Mouse (Mus musculus): ENCODE measurements around the gene Hist1h3e. TPM values are rescaled to one million over a fixed set of nuclear protein-coding genes. Genes with fewer than 3 reads are reported as not detected.
A peak's percentile ranks its signal among the peaks of the same experiment; 100 is the strongest.
"Not testable (repeated sequence)": the region's sequence is repeated elsewhere in the genome, so short reads cannot be mapped to it uniquely, and the experiment has no call there.

The Hist1h3e gene
- polyA plus RNA-seq, 1 experiment: 36.8 TPM

- TF ChIP-seq CTCF (IDR thresholded peaks at IDR 0.05; ENCODE audit: extremely low read depth, insufficient read depth, insufficient read length, insufficient replicate concordance) (no peak), POLR2A (IDR thresholded peaks at IDR 0.05; ENCODE audit: low read depth, low read length) (no peak)
- H3K27me3 ChIP-seq (ENCODE audit: control insufficient read depth, insufficient read depth, low read length): no peaks in the 10 kb centered on the region
- DNase-seq (ENCODE audit: low read depth in 1 of 2, low spot score in 2 of 2): no peak
- H3K4me3 ChIP-seq (ENCODE audit: extremely low read depth, insufficient read depth, insufficient read length): no peak overlapping the region
- WGBS: 83% methylated on average over 7 of the region's 7 CpGs
- no peak overlapping the region for H3K27ac ChIP-seq (ENCODE audit: insufficient read depth, low read length)
- H3K4me1 ChIP-seq (ENCODE audit: control insufficient read depth, insufficient read depth, insufficient read length): 0 out of 2 replicates have a peak, but pooled peaks cover 2% of the 10 kb centered on the region
- no peaks in the 10 kb centered on the region for H3K36me3 ChIP-seq (ENCODE audit: control insufficient read depth, insufficient read depth, low read length)
Measured at GRCm38 (mm10) chr13:23591206-23591605, 29.0 kb upstream of the Hist1h3e start.

DNA sequence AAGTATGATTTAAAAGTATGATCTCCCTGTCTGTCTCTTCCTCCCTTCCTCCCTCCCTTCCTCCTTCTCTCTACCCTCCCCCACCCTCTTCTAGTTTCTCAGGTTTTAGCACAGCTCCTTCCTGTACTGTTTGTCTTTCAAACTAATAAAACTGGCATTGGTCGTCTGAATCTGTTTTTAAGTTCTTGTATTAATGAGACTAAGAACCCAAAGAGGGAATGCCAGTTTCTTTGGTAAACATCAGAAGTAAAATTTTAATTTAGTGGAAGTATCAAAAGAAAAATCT, 24.7 kb upstream of the Hist1h3e start:
- H3K27me3 ChIP-seq (ENCODE audit: control insufficient read depth, insufficient read depth, low read length): no peaks in the 10 kb centered on the region
- H3K27ac ChIP-seq (ENCODE audit: insufficient read depth, low read length): no peak overlapping the region
- H3K36me3 ChIP-seq (ENCODE audit: control insufficient read depth, insufficient read depth, low read length): no peaks in the 10 kb centered on the region
- WGBS: 2% methylated on average over 1 of the region's 1 CpGs
- H3K4me1 ChIP-seq (ENCODE audit: control insufficient read depth, insufficient read depth, insufficient read length): peaks cover 3% of the 10 kb centered on the region; the same call in 1 of the 2 replicates
- DNase-seq (ENCODE audit: low read depth in 1 of 2, low spot score in 2 of 2): no peak
- peak overlapping the region; percentile 47; the same call in 1 of the 2 replicates for H3K4me3 ChIP-seq (ENCODE audit: extremely low read depth, insufficient read depth, insufficient read length)
- TF ChIP-seq POLR2A (IDR thresholded peaks at IDR 0.05; ENCODE audit: low read depth, low read length): no peak
- no peak for TF ChIP-seq CTCF (IDR thresholded peaks at IDR 0.05; ENCODE audit: extremely low read depth, insufficient read depth, insufficient read length, insufficient replicate concordance)

GRCm38 (mm10) chr13:23586099-23586939, 24.1 kb upstream of the Hist1h3e start:
- no peaks in the 10 kb centered on the region for H3K27me3 ChIP-seq (ENCODE audit: control insufficient read depth, insufficient read depth, low read length)
- WGBS: 4% methylated on average over 22 of the region's 22 CpGs
- peak overlapping the region; percentile 47 for H3K4me3 ChIP-seq (ENCODE audit: extremely low read depth, insufficient read depth, insufficient read length)
- TF ChIP-seq CTCF (IDR thresholded peaks at IDR 0.05; ENCODE audit: extremely low read depth, insufficient read depth, insufficient read length, insufficient replicate concordance) (no peak), POLR2A (IDR thresholded peaks at IDR 0.05; ENCODE audit: low read depth, low read length) (no peak)
- H3K36me3 ChIP-seq (ENCODE audit: control insufficient read depth, insufficient read depth, low read length): no peaks in the 10 kb centered on the region
- H3K27ac ChIP-seq (ENCODE audit: insufficient read depth, low read length): peak overlapping the region; percentile 55
- peaks cover 3% of the 10 kb centered on the region; the same call in 1 of the 2 replicates for H3K4me1 ChIP-seq (ENCODE audit: control insufficient read depth, insufficient read depth, insufficient read length)
- no peak for DNase-seq (ENCODE audit: low read depth in 1 of 2, low spot score in 2 of 2)

DNA sequence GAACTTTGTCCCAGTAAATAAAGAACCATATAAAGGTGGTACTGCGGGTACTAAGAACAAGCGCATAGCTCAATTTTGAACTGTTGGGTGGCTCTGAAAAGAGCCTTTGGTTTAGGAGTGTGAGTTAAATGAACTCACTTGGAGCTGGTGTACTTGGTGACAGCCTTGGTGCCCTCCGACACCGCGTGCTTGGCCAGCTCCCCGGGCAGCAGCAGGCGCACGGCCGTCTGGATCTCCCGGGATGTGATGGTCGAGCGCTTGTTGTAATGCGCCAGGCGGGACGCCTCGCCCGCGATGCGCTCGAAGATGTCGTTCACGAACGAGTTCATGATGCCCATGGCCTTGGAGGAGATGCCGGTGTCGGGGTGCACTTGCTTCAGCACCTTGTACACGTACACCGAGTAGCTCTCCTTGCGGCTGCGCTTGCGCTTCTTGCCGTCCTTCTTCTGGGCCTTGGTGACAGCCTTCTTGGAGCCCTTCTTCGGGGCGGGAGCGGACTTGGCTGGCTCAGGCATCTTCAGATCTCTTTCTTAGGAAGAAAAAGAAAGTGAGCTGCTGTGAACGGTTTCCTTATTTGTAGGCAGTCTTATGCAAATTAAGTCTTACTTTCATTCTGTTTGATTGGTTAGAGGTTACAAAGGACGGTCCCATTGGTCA, 23.4 kb upstream of the Hist1h3e start:
- under 1% methylated on average over 33 of the region's 36 CpGs for WGBS
- not testable (repeated sequence) for H3K27me3 ChIP-seq (ENCODE audit: control insufficient read depth, insufficient read depth, low read length); H3K4me1 ChIP-seq (ENCODE audit: control insufficient read depth, insufficient read depth, insufficient read length); H3K36me3 ChIP-seq (ENCODE audit: control insufficient read depth, insufficient read depth, low read length)
- Histone ChIP-seq H3K4me3 (ENCODE audit: extremely low read depth, insufficient read depth, insufficient read length) (peak overlapping the region; percentile 71), H3K27ac (ENCODE audit: insufficient read depth, low read length) (peak overlapping the region; percentile 97)
- DNase-seq (ENCODE audit: low read depth in 1 of 2, low spot score in 2 of 2): peak; percentile 43 to 89
- TF ChIP-seq POLR2A (IDR thresholded peaks at IDR 0.05; ENCODE audit: low read depth, low read length): peak; percentile 81

DNA sequence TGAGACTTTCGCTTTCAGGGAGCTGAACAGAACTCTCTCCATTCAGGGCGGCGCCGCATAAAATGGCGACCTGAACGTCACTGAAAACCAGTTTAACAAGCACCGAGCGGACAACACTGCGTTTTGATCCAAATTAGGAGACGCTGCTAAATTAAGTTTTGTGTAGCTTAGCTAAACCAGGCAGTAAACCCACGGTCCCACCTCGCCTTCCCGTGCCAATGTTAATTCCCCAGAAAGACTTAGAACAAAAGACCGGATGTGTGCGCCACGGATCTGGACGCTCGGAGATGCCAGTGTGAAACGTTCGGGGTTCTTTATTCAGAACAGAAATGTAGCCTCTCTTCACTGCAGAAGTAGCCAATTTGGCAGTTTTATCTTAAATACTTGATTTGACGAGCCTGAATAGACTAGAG, 22.9 kb upstream of the Hist1h3e start:
- Histone ChIP-seq H3K36me3 (ENCODE audit: control insufficient read depth, insufficient read depth, low read length) (no peaks in the 10 kb centered on the region), H3K27ac (ENCODE audit: insufficient read depth, low read length) (peak overlapping the region; percentile 97), H3K4me1 (ENCODE audit: control insufficient read depth, insufficient read depth, insufficient read length) (peaks cover 3% of the 10 kb centered on the region; the same call in 1 of the 2 replicates), H3K4me3 (ENCODE audit: extremely low read depth, insufficient read depth, insufficient read length) (peak overlapping the region; percentile 66), H3K27me3 (ENCODE audit: control insufficient read depth, insufficient read depth, low read length) (no peaks in the 10 kb centered on the region)
- under 1% methylated on average over 21 of the region's 21 CpGs for WGBS
- peak in 1 of 2 experiments; percentile 74 for DNase-seq (ENCODE audit: low read depth in 1 of 2, low spot score in 2 of 2)
- no peak for TF ChIP-seq CTCF (IDR thresholded peaks at IDR 0.05; ENCODE audit: extremely low read depth, insufficient read depth, insufficient read length, insufficient replicate concordance)
- TF ChIP-seq POLR2A (IDR thresholded peaks at IDR 0.05; ENCODE audit: low read depth, low read length): peak; percentile 73

DNA sequence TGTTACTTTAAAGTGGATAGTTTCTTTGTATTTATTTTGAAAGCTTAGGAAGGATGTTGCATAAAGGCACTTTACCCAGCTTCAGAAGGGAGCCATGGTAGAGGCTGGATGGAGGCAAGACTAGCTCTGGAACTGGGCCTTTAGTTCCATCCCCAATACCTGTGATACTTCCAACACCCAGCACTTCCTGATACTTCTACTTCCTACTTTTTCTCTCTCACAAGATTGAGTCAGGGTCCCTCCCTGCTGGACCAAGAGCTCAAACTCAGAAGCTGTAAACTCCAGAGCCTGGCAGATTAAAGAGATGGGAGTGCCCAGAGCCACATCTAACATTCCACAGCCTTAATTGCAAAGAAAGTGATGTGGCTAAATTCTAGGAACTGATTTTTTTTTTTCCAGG, 22.2 kb upstream of the Hist1h3e start:
- TF ChIP-seq CTCF (IDR thresholded peaks at IDR 0.05; ENCODE audit: extremely low read depth, insufficient read depth, insufficient read length, insufficient replicate concordance): no peak
- TF ChIP-seq POLR2A (IDR thresholded peaks at IDR 0.05; ENCODE audit: low read depth, low read length): no peak
- peak overlapping the region; percentile 78 for H3K27ac ChIP-seq (ENCODE audit: insufficient read depth, low read length)
- H3K4me1 ChIP-seq (ENCODE audit: control insufficient read depth, insufficient read depth, insufficient read length): peaks cover 3% of the 10 kb centered on the region; the same call in 1 of the 2 replicates
- no peaks in the 10 kb centered on the region for H3K36me3 ChIP-seq (ENCODE audit: control insufficient read depth, insufficient read depth, low read length)
- no peaks in the 10 kb centered on the region for H3K27me3 ChIP-seq (ENCODE audit: control insufficient read depth, insufficient read depth, low read length)
- DNase-seq (ENCODE audit: low read depth in 1 of 2, low spot score in 2 of 2): no peak
- peak overlapping the region; percentile 14; the same call in 1 of the 2 replicates for H3K4me3 ChIP-seq (ENCODE audit: extremely low read depth, insufficient read depth, insufficient read length)

All from spleen, adult 2 months (tissue).